Mouse (Mus musculus) embryonic fibroblast, embryonic 13.5 days (primary cell): ENCODE data around the gene Gsk3a. TPM values are rescaled to one million over a fixed set of nuclear protein-coding genes. Genes with fewer than 3 reads are reported as not detected.
A peak's percentile ranks its signal among the peaks of the same experiment; 100 is the strongest.

Experiments
- H3K27ac ChIP-seq: 2 replicates; pipeline ENCODE4 v1.5.1; 2012; ENCODE audit warnings: low read length, control low read depth, inconsistent platforms; ENCODE audit not compliant: insufficient read depth
- H3K4me1 ChIP-seq: 2 replicates; pipeline ENCODE4 v1.6.1; 2011; ENCODE audit warnings: low read length; ENCODE audit not compliant: control insufficient read depth, insufficient read depth
- H3K4me3 ChIP-seq: 2 replicates; pipeline ENCODE4 v1.5.1; 2011; ENCODE audit warnings: mild to moderate bottlenecking, control low read depth, low read length; ENCODE audit not compliant: insufficient read depth
- CTCF ChIP-seq: IDR thresholded peaks from 2 replicates; pipeline ENCODE4 v1.5.1; 2011; ENCODE audit warnings: mild to moderate bottlenecking, control low read depth, low read length, moderate library complexity, borderline replicate concordance; ENCODE audit not compliant: insufficient read depth
- POLR2A ChIP-seq: IDR thresholded peaks from 2 replicates; pipeline ENCODE4 v1.6.1; 2011; ENCODE audit warnings: low read depth, mild to moderate bottlenecking, control low read depth, low read length, moderate library complexity
- polyA plus RNA-seq: library from polyadenylated mRNA; stranded (reverse); fragments of >200 nt; gene quantifications from 2 replicates; pipeline ENCODE4 v1.2.4, GENCODE M21; 2011; ENCODE audit warnings: low read depth; ENCODE audit not compliant: missing spikeins, insufficient read length

The Gsk3a gene
- 70.6 and 72.5 TPM in 2 replicates for polyA plus RNA-seq

GRCm38 (mm10) chr7:25237249-25238014 is at the start of gene Gsk3a:
Gsk3a (minus strand) TSS chr7:25237851.
- Histone ChIP-seq H3K27ac (peak within 1 kb of the TSS; percentile 93), H3K4me1 (peaks cover 9% of the 10 kb centered on the region), H3K4me3 (peak within 1 kb of the TSS; percentile 72)
- TF ChIP-seq CTCF (no peak), POLR2A (peak; percentile 45; the same call in 1 of the 2 replicates)

- peaks cover 5% of the 10 kb centered on the region; the same call in 1 of the 2 replicates for H3K4me1 ChIP-seq
- TF ChIP-seq CTCF (no peak), POLR2A (no peak)
- H3K27ac ChIP-seq, result no peak overlapping the region
- no peak overlapping the region for H3K4me3 ChIP-seq
Measured at GRCm38 (mm10) chr7:25286989-25287388, 49.3 kb upstream of the Gsk3a start.

GRCm38 (mm10) chr7:25285511-25286238 is 48.0 kb upstream of the Gsk3a start:
- no peak for TF ChIP-seq POLR2A
- no peak overlapping the region for H3K27ac ChIP-seq
- H3K4me3 ChIP-seq, result no peak overlapping the region

GRCm38 (mm10) chr7:25284766-25285165 is 47.1 kb upstream of the Gsk3a start:
- TF ChIP-seq POLR2A (no peak), CTCF (no peak)
- Histone ChIP-seq H3K27ac (no peak overlapping the region), H3K4me3 (peak overlapping the region; percentile 95; the same call in 1 of the 2 replicates), H3K4me1 (peaks cover 16% of the 10 kb centered on the region; the same call in 1 of the 2 replicates)

More at GRCm38 (mm10) chr7:25285511-25286238, 48.0 kb upstream of the Gsk3a start:
- peaks cover 15% of the 10 kb centered on the region; the same call in 1 of the 2 replicates for H3K4me1 ChIP-seq

GRCm38 (mm10) chr7:25284171-25284570 is 46.5 kb upstream of the Gsk3a start:
- Histone ChIP-seq H3K4me1 (peaks cover 16% of the 10 kb centered on the region; the same call in 1 of the 2 replicates), H3K4me3 (peak overlapping the region; percentile 95), H3K27ac (0 out of 2 replicates have a peak overlapping the region, but pooled peaks have one; percentile 70)
- TF ChIP-seq POLR2A, result no peak
- no peak for TF ChIP-seq CTCF

GRCm38 (mm10) chr7:25283637-25284036 is 46.0 kb upstream of the Gsk3a start:
- H3K4me1 ChIP-seq, result peaks cover 16% of the 10 kb centered on the region; the same call in 1 of the 2 replicates
- H3K4me3 ChIP-seq, result peak overlapping the region; percentile 95
- H3K27ac ChIP-seq, result peak overlapping the region; percentile 70
- TF ChIP-seq CTCF (no peak), POLR2A (peak; percentile 34)

- TF ChIP-seq CTCF, result no peak
- peak; percentile 20 for TF ChIP-seq POLR2A
- H3K27ac ChIP-seq, result peak overlapping the region; percentile 70
- H3K4me3 ChIP-seq, result peak overlapping the region; percentile 95
- peaks cover 16% of the 10 kb centered on the region; the same call in 1 of the 2 replicates for H3K4me1 ChIP-seq
Measured at GRCm38 (mm10) chr7:25282731-25283211, 45.1 kb upstream of the Gsk3a start.

- peaks cover 18% of the 10 kb centered on the region; the same call in 1 of the 2 replicates for H3K4me1 ChIP-seq
- TF ChIP-seq POLR2A, result peak; percentile 98
- TF ChIP-seq CTCF, result no peak
- H3K27ac ChIP-seq, result peak overlapping the region; percentile 100
- H3K4me3 ChIP-seq, result peak overlapping the region; percentile 33
Measured at GRCm38 (mm10) chr7:25281734-25282601, 44.3 kb upstream of the Gsk3a start.
